ENCODE assay signal across 8 mouse cellular contexts in genomic region chr5:31202933-31203332, GRCm38 (mm10). TPM values are rescaled to one million over a fixed set of nuclear protein-coding genes. Genes with fewer than 3 reads are reported as not detected.
DNase-seq lines count a peak whose midpoint lies in the region; ATAC-seq and TF ChIP-seq lines count a peak whose summit lies in the region.

No protein-coding gene starts in this region.

- peak overlapping the region; percentile 61; the same call in 1 of the 2 replicates for H3K9ac ChIP-seq in embryonic facial prominence, embryonic 12.5 days
- no peak overlapping the region for H3K9ac ChIP-seq in hindbrain, embryonic 16.5 days (ENCODE audit: low read depth, low read length)
- 0 out of 2 replicates have a peak overlapping the region, but pooled peaks have one; percentile 23 for H3K9ac ChIP-seq in midbrain, embryonic 16.5 days (ENCODE audit: low read depth, low read length)

- TF ChIP-seq POLR2A in kidney, adult 2 months (IDR thresholded peaks at IDR 0.05; ENCODE audit: low read depth, low read length) = no peak

- H3K36me3 ChIP-seq in kidney, adult 2 months (ENCODE audit: control insufficient read depth, insufficient read depth, low read length) = peaks cover 5% of the 10 kb centered on the region
- peaks cover 75% of the 10 kb centered on the region for H3K36me3 ChIP-seq in embryonic facial prominence, embryonic 12.5 days
- peaks cover 64% of the 10 kb centered on the region for H3K36me3 ChIP-seq in hindbrain, embryonic 16.5 days (ENCODE audit: control insufficient read depth, insufficient read depth, low read length)
- peaks cover 50% of the 10 kb centered on the region for H3K36me3 ChIP-seq in midbrain, embryonic 16.5 days (ENCODE audit: control insufficient read depth, insufficient read depth, low read length)

- H3K4me2 ChIP-seq in embryonic facial prominence, embryonic 12.5 days (replicated peaks) = peak overlapping the region; percentile 64
- H3K4me2 ChIP-seq in hindbrain, embryonic 16.5 days (ENCODE audit: low read length) = peak overlapping the region; percentile 83
- peak overlapping the region; percentile 58 for H3K4me2 ChIP-seq in midbrain, embryonic 16.5 days (ENCODE audit: low read length)

- no peaks in the 10 kb centered on the region for H3K27me3 ChIP-seq in kidney, adult 2 months (replicated peaks; ENCODE audit: control insufficient read depth, insufficient read depth, low read length)
- H3K27me3 ChIP-seq in embryonic facial prominence, embryonic 12.5 days = no peaks in the 10 kb centered on the region
- no peaks in the 10 kb centered on the region for H3K27me3 ChIP-seq in hindbrain, embryonic 16.5 days (replicated peaks; ENCODE audit: control insufficient read depth, insufficient read depth, low read length)
- no peaks in the 10 kb centered on the region for H3K27me3 ChIP-seq in midbrain, embryonic 16.5 days (ENCODE audit: control insufficient read depth, insufficient read depth, low read depth, low read length)

- ATAC-seq in embryonic facial prominence, embryonic 12.5 days (ENCODE audit: insufficient number of reproducible peaks, insufficient read depth, low FRiP score, low TSS enrichment) = no peak
- ATAC-seq in hindbrain, embryonic 16.5 days = no peak
- ATAC-seq in midbrain, embryonic 16.5 days = no peak

- 89% methylated on average over 7 of the region's 7 CpGs for WGBS in kidney, adult 2 months
- 86% methylated on average over 7 of the region's 7 CpGs for WGBS in embryonic facial prominence, embryonic 12.5 days
- 90% methylated on average over 7 of the region's 7 CpGs for WGBS in hindbrain, embryonic 16.5 days
- 88% methylated on average over 7 of the region's 7 CpGs for WGBS in midbrain, embryonic 16.5 days

- H3K4me1 ChIP-seq in kidney, adult 2 months (ENCODE audit: control insufficient read depth, insufficient read depth, low read length) = no peaks in the 10 kb centered on the region; the same call in 1 of the 2 replicates
- H3K4me1 ChIP-seq in embryonic facial prominence, embryonic 12.5 days = peaks cover 15% of the 10 kb centered on the region; the same call in 1 of the 2 replicates
- H3K4me1 ChIP-seq in hindbrain, embryonic 16.5 days (ENCODE audit: control insufficient read depth, insufficient read depth, low read depth, low read length) = peaks cover 18% of the 10 kb centered on the region
- H3K4me1 ChIP-seq in midbrain, embryonic 16.5 days (ENCODE audit: control insufficient read depth, insufficient read depth, low read length) = peaks cover 16% of the 10 kb centered on the region

- no peak for TF ChIP-seq CTCF in kidney, adult 2 months (conservative IDR thresholded peaks at IDR 0.05; ENCODE audit: insufficient read depth, insufficient read length, low read depth, low read length)

- DNase-seq in kidney, adult 2 months = no peak
- DNase-seq in kidney, postnatal 4 days = no peak
- DNase-seq in frontal cortex, adult 2 months (ENCODE audit: extremely low spot score in 1 of 2, low spot score in 1 of 2) = no peak
- DNase-seq in right cerebral cortex, postnatal 14 days = no peak
- no peak for DNase-seq in cerebellum, adult 9-10 months

- H3K9me3 ChIP-seq in embryonic facial prominence, embryonic 12.5 days = peaks cover 4% of the 10 kb centered on the region; the same call in 1 of the 2 replicates
- H3K9me3 ChIP-seq in hindbrain, embryonic 16.5 days (ENCODE audit: control insufficient read depth, low read length) = peaks cover 5% of the 10 kb centered on the region; the same call in 1 of the 2 replicates
- peaks cover 5% of the 10 kb centered on the region for H3K9me3 ChIP-seq in midbrain, embryonic 16.5 days (replicated peaks; ENCODE audit: control insufficient read depth, low read length, poor library complexity, severe bottlenecking)

- H3K27ac ChIP-seq in kidney, adult 2 months (ENCODE audit: insufficient read depth, low read depth, low read length) = peak overlapping the region; percentile 80; the same call in 1 of the 2 replicates
- H3K27ac ChIP-seq in embryonic facial prominence, embryonic 12.5 days = peak overlapping the region; percentile 88; the same call in 1 of the 2 replicates
- H3K27ac ChIP-seq in hindbrain, embryonic 16.5 days (ENCODE audit: low read depth, low read length) = no peak overlapping the region
- H3K27ac ChIP-seq in midbrain, embryonic 16.5 days (ENCODE audit: low read length) = peak overlapping the region; percentile 73

- 0 out of 2 replicates have a peak overlapping the region, but pooled peaks have one; percentile 74 for H3K4me3 ChIP-seq in kidney, adult 2 months (ENCODE audit: insufficient read depth, low read depth, low read length)
- peak overlapping the region; percentile 82 for H3K4me3 ChIP-seq in embryonic facial prominence, embryonic 12.5 days
- peak overlapping the region; percentile 85; the same call in 1 of the 2 replicates for H3K4me3 ChIP-seq in hindbrain, embryonic 16.5 days (ENCODE audit: low read length)
- H3K4me3 ChIP-seq in midbrain, embryonic 16.5 days (ENCODE audit: low read depth, low read length) = peak overlapping the region; percentile 81

RNA-seq across cellular contexts. Expression of gene Zfp513, which starts 0.8 kb away (rescaled TPM):
- 22.9 and 29.8 TPM in 2 replicates for polyA plus RNA-seq in kidney, adult 2 months (2012; rRNA removed)
- polyA plus RNA-seq in embryonic facial prominence, embryonic 12.5 days (2016; fragmentation: Nextera tagmentation; extraction: Ambion mirVana) = 18.7 and 20.0 TPM in 2 replicates
- 12.3 and 14.0 TPM in 2 replicates for polyA plus RNA-seq in hindbrain, embryonic 16.5 days (2015; fragmentation: Nextera tagmentation; extraction: Ambion mirVana)
- 12.6 and 14.3 TPM in 2 replicates for polyA plus RNA-seq in midbrain, embryonic 16.5 days (2015; fragmentation: Nextera tagmentation; extraction: Ambion mirVana)
- 44.6 and 47.2 TPM in 2 replicates for polyA plus RNA-seq in frontal cortex, adult 2 months (2012; rRNA removed)

RNA-seq across cellular contexts. Expression of gene Eif2b4, which starts 9.7 kb away (rescaled TPM):
- polyA plus RNA-seq in kidney, adult 2 months (2012; rRNA removed) = 54.1 and 61.0 TPM in 2 replicates
- 70.2 and 74.4 TPM in 2 replicates for polyA plus RNA-seq in embryonic facial prominence, embryonic 12.5 days (2016; fragmentation: Nextera tagmentation; extraction: Ambion mirVana)
- polyA plus RNA-seq in hindbrain, embryonic 16.5 days (2015; fragmentation: Nextera tagmentation; extraction: Ambion mirVana) = 88.5 and 91.6 TPM in 2 replicates
- 81.5 and 93.8 TPM in 2 replicates for polyA plus RNA-seq in midbrain, embryonic 16.5 days (2015; fragmentation: Nextera tagmentation; extraction: Ambion mirVana)
- polyA plus RNA-seq in frontal cortex, adult 2 months (2012; rRNA removed) = 50.6 and 63.3 TPM in 2 replicates

RNA-seq across cellular contexts. Expression of gene Snx17, which starts 9.9 kb away (rescaled TPM):
- polyA plus RNA-seq in kidney, adult 2 months (2012; rRNA removed) = 94.1 and 95.5 TPM in 2 replicates
- polyA plus RNA-seq in embryonic facial prominence, embryonic 12.5 days (2016; fragmentation: Nextera tagmentation; extraction: Ambion mirVana) = 152 TPM in 2 replicates
- 120 and 124 TPM in 2 replicates for polyA plus RNA-seq in hindbrain, embryonic 16.5 days (2015; fragmentation: Nextera tagmentation; extraction: Ambion mirVana)
- 117 and 125 TPM in 2 replicates for polyA plus RNA-seq in midbrain, embryonic 16.5 days (2015; fragmentation: Nextera tagmentation; extraction: Ambion mirVana)
- 86.9 and 89.2 TPM in 2 replicates for polyA plus RNA-seq in frontal cortex, adult 2 months (2012; rRNA removed)

RNA-seq across cellular contexts. Expression of gene Ppm1g, which starts 17.6 kb away (rescaled TPM):
- polyA plus RNA-seq in kidney, adult 2 months (2012; rRNA removed) = 41.1 and 43.2 TPM in 2 replicates
- 144 and 147 TPM in 2 replicates for polyA plus RNA-seq in embryonic facial prominence, embryonic 12.5 days (2016; fragmentation: Nextera tagmentation; extraction: Ambion mirVana)
- 172 and 185 TPM in 2 replicates for polyA plus RNA-seq in hindbrain, embryonic 16.5 days (2015; fragmentation: Nextera tagmentation; extraction: Ambion mirVana)
- polyA plus RNA-seq in midbrain, embryonic 16.5 days (2015; fragmentation: Nextera tagmentation; extraction: Ambion mirVana) = 183 and 186 TPM in 2 replicates
- 90.8 and 98.9 TPM in 2 replicates for polyA plus RNA-seq in frontal cortex, adult 2 months (2012; rRNA removed)

RNA-seq across cellular contexts. Expression of gene Gtf3c2, which starts 23.0 kb away (rescaled TPM):
- 47.8 and 49.2 TPM in 2 replicates for polyA plus RNA-seq in kidney, adult 2 months (2012; rRNA removed)
- polyA plus RNA-seq in embryonic facial prominence, embryonic 12.5 days (2016; fragmentation: Nextera tagmentation; extraction: Ambion mirVana) = 95.9 and 104 TPM in 2 replicates
- 51.6 and 63.2 TPM in 2 replicates for polyA plus RNA-seq in hindbrain, embryonic 16.5 days (2015; fragmentation: Nextera tagmentation; extraction: Ambion mirVana)
- 61.7 and 63.6 TPM in 2 replicates for polyA plus RNA-seq in midbrain, embryonic 16.5 days (2015; fragmentation: Nextera tagmentation; extraction: Ambion mirVana)
- polyA plus RNA-seq in frontal cortex, adult 2 months (2012; rRNA removed) = 80.3 and 89.9 TPM in 2 replicates
